Mouse (Mus musculus) liver (tissue): ENCODE measurements at regions not wholly inside any gene's neighbourhood (a gene's known extent, or its start where the extent isn't known, plus 50 kb on each side); places are given as distances from the start of the nearest gene placed in this dataset.

ENCODE experiments used
- DNase-seq: peaks from one replicate; pipeline ENCODE4 v3.0.0-alpha.2; 2020; ENCODE audit warnings: mixed read lengths

DNA sequence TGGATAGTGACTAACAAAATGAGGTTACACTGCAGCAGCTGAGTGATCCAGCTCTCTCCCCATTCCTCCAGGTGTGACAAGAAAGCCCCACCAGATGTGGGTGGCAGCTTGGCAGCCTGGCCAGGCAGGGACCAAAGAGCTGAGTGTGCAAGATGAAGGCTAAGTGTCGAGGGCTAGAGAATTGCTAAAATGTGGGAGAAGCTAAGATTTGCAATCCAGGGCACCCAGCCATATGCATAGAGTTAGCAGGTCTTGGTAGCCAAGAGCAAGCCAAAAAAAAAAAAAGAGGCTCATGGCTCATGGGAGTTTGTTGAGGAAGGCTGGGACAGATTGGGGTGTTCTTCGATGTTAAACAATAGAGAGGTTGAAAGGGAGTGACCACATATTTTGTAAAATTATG is 468.0 kb downstream of the Etnk1 start:
- no peak for DNase-seq

- DNase-seq: peak; percentile 8
Measured at GRCm38 (mm10) chr6:143640652-143641051, 473.6 kb downstream of the Etnk1 start.

GRCm38 (mm10) chr6:143642052-143642451 is 475.0 kb downstream of the Etnk1 start:
- no peak for DNase-seq

DNA sequence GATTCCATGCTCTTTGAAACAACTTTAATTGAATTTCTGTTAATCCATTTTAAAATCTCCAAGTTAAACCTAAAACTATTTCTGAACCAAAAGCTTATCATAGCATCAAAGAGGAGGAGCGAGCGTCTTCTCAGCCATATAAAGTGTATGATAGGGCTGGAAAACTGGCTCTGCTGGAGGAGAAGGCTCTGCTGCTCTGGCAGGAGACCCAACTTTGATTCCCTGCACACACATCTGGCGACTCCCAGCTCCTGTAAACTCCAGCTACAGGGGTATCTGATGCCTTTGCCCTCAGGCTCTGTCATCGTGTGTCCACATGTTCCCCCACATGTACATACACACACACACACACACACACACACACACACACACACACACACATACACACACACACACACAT is 479.0 kb downstream of the Etnk1 start:
- DNase-seq: no peak

DNA sequence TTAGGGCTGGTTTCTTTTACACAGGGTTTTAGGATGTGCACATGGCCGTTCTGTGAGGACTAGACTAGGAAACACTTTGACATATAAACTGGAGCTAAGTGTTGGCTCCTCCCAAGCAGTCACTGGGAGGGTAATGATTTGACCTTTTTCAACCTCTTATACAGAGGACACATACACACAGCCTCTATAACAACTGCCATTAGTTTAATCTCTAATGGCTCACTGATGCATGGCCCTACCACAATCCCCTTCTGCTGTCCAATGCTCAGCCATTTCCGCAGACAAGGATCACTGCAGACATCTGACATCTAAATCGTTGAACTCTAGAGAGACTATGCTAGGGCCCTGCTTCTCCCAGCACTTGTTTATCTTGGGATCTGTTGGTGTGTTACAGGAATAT is 481.5 kb downstream of the Etnk1 start:
- no peak for DNase-seq

- no peak for DNase-seq
Measured at GRCm38 (mm10) chr6:143656576-143656975, 489.6 kb downstream of the Etnk1 start.

- no peak for DNase-seq
Measured at GRCm38 (mm10) chr6:143660837-143661236, 493.8 kb downstream of the Etnk1 start.

DNA sequence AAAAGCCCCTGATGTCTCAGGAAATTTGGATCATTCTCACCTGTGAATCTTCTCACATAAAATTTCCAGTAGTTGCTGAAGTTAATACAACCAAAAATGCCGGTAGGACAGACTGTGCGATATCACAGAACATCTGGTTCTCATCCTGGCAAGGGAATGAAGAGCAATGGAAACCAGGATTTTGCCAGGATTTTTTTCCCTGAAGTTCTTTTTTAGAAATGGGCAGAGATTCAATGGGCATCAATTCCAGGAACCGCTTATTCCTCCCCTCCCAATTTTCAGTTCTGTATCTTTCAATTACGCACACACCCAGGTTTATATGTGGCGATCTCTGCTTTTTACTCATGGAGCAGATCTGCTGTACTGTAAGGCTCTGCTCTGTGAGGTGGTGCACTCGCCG is 496.3 kb downstream of the Etnk1 start:
- no peak for DNase-seq

DNA sequence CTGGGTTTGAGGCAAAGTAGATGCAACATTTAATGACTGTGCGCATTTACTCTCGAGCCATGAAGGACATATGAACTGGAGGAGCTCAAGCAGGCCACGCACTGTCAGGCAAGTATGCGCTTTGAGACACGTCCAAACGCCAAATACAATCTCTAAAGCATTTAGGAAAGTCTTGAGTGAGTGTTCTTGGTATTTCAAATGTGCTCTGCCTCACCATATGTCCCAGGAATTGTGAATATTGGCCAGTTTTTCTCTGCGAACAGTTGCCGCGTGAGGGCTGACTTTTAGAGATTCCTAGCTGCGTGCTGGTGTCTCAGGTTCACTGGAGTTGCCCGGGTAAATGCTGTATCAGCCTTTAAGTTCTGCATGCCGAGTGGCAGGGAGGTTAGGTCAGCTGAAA is 498.4 kb downstream of the Etnk1 start:
- no peak for DNase-seq

GRCm38 (mm10) chr6:143668551-143668950 is 501.5 kb downstream of the Etnk1 start:
- no peak for DNase-seq

- no peak for DNase-seq
Measured at GRCm38 (mm10) chr6:143669446-143670130, 502.6 kb downstream of the Etnk1 start.

DNA sequence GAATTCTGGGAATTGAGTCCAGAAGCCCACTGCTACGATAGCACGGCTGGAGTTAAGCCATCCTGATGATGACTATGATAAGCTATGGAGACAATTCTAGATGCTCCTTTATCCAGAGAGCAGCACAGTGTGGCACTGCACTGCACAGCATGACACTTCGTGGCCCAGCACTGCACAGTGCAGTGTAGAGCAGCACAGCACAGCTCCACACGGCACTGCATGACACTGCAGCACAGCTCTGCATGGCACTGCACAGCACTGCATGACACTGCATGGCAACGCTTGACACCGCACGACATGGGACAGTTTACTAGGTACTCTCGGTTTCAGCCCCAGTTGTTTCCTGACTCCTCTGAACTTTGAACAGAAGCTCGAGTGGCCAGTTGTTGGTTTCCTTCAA is 523.1 kb downstream of the Etnk1 start:
- DNase-seq: no peak

GRCm38 (mm10) chr6:143690866-143691265 is 523.8 kb downstream of the Etnk1 start:
- no peak for DNase-seq

- no peak for DNase-seq
Measured at GRCm38 (mm10) chr6:143697997-143698396, 531.0 kb downstream of the Etnk1 start.

DNA sequence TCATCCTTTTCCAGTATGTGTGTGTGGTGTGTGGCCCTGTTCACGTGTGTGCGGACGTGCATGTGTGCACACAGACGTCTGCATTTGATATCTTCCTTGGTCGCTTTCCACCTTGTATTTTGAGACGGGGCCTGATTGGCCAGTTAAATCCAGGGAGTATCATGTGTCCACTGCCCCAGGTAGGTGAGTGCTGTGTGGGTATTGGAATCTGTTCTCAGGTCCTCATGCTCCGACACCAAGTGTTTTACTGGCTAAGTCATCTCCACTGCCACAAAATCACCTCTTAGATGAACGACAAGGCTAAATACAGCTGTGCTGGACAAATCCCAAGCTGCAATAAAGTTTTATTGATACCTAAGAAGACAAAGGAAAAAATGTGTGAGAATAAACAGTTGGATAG is 537.0 kb downstream of the Etnk1 start:
- no peak for DNase-seq

GRCm38 (mm10) chr6:143706451-143706850 is 539.4 kb downstream of the Etnk1 start:
- DNase-seq: no peak

DNA sequence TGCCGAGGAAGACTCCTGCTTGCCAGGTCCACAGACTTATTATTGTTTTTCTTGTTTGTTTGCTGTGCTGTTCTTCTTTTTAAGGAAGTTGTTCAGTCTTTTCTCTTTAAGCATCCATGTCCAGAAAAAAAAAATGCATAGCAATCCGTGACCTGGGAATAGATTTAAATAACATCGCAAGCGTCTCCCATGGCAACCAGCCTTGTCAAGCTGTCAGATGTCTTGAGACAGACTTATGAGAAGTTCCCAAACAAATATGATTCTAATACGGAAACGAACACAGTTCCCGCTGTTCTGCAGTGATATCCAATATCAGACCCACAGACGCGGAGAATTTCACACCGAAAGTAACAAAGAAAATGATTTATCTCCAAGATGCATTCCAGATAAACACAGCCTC is 547.4 kb downstream of the Etnk1 start:
- no peak for DNase-seq

- DNase-seq: no peak
Measured at GRCm38 (mm10) chr6:143750074-143750473, 583.1 kb downstream of the Etnk1 start.

DNA sequence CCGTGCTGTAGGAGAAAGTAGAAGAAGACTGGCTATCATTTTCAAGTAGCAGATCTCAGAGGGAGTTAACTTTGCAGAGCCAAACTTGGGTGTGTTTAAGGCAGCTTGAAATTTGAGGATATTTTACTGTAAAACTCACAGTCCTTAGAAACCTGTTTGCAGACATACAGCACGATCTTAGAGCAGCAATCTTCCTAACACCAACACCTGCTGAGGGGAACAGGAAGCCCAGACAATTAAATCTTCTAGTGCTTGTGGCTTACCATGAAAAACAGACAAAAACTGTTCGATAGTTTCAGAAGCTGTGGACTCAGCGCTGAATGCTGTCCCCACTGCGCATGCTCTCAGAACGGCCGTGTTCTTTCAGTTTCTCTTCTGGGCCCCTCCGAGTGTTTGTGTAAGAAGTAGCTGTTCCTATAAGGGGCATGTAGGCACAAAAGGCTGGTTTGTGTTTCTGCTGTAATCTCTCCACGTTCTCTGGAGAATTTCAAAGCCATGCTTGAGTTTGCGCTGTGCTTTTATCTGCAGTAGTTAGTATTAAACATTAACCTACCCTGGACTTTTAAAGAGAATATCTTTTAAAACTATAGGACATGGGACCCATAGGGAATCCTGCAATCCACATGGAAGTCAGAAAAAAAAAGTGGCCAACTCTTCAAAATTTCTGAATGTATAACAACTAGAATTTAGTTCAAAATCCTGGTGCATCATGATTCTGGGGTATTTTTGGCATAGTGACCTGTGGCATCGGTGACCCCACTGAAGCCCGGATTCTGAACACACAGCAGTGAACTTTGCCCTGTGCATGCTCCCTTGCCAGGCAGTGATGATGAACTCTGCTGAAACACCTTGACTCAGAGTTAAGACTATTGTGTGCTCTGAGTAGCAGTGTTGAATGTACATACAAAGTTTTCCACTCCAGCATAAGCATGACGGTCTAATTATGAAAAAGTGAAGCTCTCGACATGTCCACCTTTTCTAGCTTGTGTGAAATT is 584.4 kb downstream of the Etnk1 start:
- DNase-seq: peak; percentile 36

DNA sequence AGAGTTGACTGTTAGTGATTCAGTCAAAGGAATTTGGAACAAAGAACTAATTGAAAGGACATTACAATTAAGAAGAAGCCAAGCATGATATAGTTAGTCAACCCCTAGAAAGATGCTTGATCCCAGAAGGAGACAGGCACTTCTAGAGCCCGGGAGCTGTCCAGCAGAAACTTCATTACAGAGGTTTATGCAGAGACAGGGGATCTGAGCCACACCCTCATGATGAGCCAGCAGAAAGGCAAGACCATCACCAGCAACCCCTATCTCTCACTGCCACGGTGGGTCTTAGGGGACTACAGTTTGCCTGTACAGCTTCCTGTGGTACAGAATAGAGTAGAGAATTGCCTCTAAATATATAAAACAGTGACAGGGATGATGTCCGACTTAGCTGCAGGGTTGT is 590.4 kb downstream of the Etnk1 start:
- no peak for DNase-seq

DNA sequence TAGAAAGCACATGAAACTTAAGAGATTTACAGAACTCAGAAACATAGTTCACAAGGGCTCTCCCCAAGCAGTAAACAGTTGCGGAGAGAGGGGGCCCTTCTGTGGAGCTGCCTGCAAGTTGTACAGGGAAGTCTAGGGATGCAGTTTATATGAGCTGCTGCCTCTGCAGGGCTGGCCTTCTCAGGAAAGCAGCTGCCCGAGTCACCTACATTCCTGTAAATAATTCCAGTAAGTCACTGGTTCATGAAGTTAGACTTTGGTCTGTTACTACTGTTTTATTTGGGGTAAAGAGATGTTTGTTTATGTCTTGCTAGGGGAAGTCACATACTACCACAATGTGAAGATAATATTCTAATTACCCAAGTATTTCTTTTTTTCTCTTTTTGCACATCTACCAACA is 601.1 kb downstream of the Etnk1 start:
- no peak for DNase-seq
